Mouse (Mus musculus) kidney, embryonic 14.5 days (tissue): ENCODE measurements around the gene Inava. TPM values are rescaled to one million over a fixed set of nuclear protein-coding genes. Genes with fewer than 3 reads are reported as not detected.
A peak's percentile ranks its signal among the peaks of the same experiment; 100 is the strongest.

Experiments
- ATAC-seq: fragments of 200-750 bp; cut with Nextera tagmentation; 2 replicates; pipeline ENCODE4 v1.8.0; 2017; ENCODE audit warnings: moderate number of reproducible peaks, mild to moderate bottlenecking, moderate TSS enrichment, moderate library complexity; ENCODE audit not compliant: low FRiP score, low TSS enrichment
- H3K27ac ChIP-seq: fragments of 300-500 bp; sonication (generic); 2 replicates; pipeline ENCODE4 v1.5.1; 2014; ENCODE audit warnings: low read depth, mild to moderate bottlenecking, low read length, moderate library complexity, mixed read lengths
- H3K27me3 ChIP-seq: fragments of 300-500 bp; sonication (generic); 2 replicates; pipeline ENCODE4 v1.6.1; 2014; ENCODE audit warnings: mild to moderate bottlenecking, low read length; ENCODE audit not compliant: control insufficient read depth, insufficient read depth
- H3K36me3 ChIP-seq: fragments of 300-500 bp; sonication (generic); 2 replicates; pipeline ENCODE4 v1.6.1; 2014; ENCODE audit warnings: low read length, mixed read lengths; ENCODE audit not compliant: control insufficient read depth, insufficient read depth
- H3K4me1 ChIP-seq: fragments of 300-500 bp; sonication (generic); 2 replicates; pipeline ENCODE4 v1.6.1; 2014; ENCODE audit warnings: low read length, mixed read lengths; ENCODE audit not compliant: control insufficient read depth, insufficient read depth
- H3K4me2 ChIP-seq: fragments of 300-500 bp; sonication (generic); replicated peaks from 2 replicates; pipeline ENCODE4 v1.6.1; 2014; ENCODE audit warnings: low read depth, mild to moderate bottlenecking, low read length
- H3K4me3 ChIP-seq: fragments of 300-500 bp; sonication (generic); 2 replicates; pipeline ENCODE4 v1.5.1; 2014; ENCODE audit warnings: mild to moderate bottlenecking, low read length
- H3K9ac ChIP-seq: fragments of 300-500 bp; sonication (generic); 2 replicates; pipeline ENCODE4 v1.6.1; 2014; ENCODE audit warnings: low read depth, mild to moderate bottlenecking, low read length, moderate library complexity
- H3K9me3 ChIP-seq: fragments of 300-500 bp; sonication (generic); 2 replicates; pipeline ENCODE4 v1.6.1; 2016; ENCODE audit warnings: low read length; ENCODE audit not compliant: control insufficient read depth
- WGBS: fragments of 180-500 bp; shearing (Covaris S2); extraction: QIAGEN DNeasy Blood & Tissue Kit; methylation state at CpG from one replicate; pipeline ENCODE4 v1.1.7; 2014; 5-methylcytosine and 5-hydroxymethylcytosine counted together
- polyA plus RNA-seq: library from polyadenylated mRNA; unstranded; fragments of >200 nt; fragmentation: Nextera tagmentation; extraction: Ambion mirVana; gene quantifications from 2 replicates; pipeline ENCODE4 v1.2.1, GENCODE M21; 2014

Gene Inava
- polyA plus RNA-seq, 1 experiment from 2014 or later, result 22.8 TPM

GRCm38 (mm10) chr1:136179511-136180001, 54.5 kb downstream of the Inava start:
- no peak for ATAC-seq
- Histone ChIP-seq H3K27me3 (no peaks in the 10 kb centered on the region), H3K4me3 (no peak overlapping the region), H3K27ac (no peak overlapping the region), H3K36me3 (no peaks in the 10 kb centered on the region; the same call in 1 of the 2 replicates), H3K9ac (no peak overlapping the region), H3K4me2 (no peak overlapping the region), H3K4me1 (peaks cover 2% of the 10 kb centered on the region; the same call in 1 of the 2 replicates), H3K9me3 (no peaks in the 10 kb centered on the region)
- WGBS, result 79% methylated on average over 2 of the region's 2 CpGs

GRCm38 (mm10) chr1:136178741-136179140, 55.3 kb downstream of the Inava start:
- Histone ChIP-seq H3K9me3 (no peaks in the 10 kb centered on the region), H3K27me3 (no peaks in the 10 kb centered on the region), H3K27ac (no peak overlapping the region), H3K4me1 (peaks cover 10% of the 10 kb centered on the region), H3K36me3 (no peaks in the 10 kb centered on the region; the same call in 1 of the 2 replicates), H3K4me2 (no peak overlapping the region), H3K4me3 (no peak overlapping the region), H3K9ac (no peak overlapping the region)
- WGBS, result 51% methylated on average over 6 of the region's 6 CpGs
- ATAC-seq, result no peak

GRCm38 (mm10) chr1:136177085-136177484, 57.0 kb downstream of the Inava start:
- H3K9ac ChIP-seq, result no peak overlapping the region
- 93% methylated on average over 2 of the region's 2 CpGs for WGBS
- H3K4me3 ChIP-seq, result no peak overlapping the region
- H3K27ac ChIP-seq, result no peak overlapping the region
- H3K27me3 ChIP-seq, result no peaks in the 10 kb centered on the region
- H3K4me2 ChIP-seq, result no peak overlapping the region
- peaks cover 18% of the 10 kb centered on the region for H3K4me1 ChIP-seq
- H3K36me3 ChIP-seq, result no peaks in the 10 kb centered on the region; the same call in 1 of the 2 replicates
- H3K9me3 ChIP-seq, result no peaks in the 10 kb centered on the region
- no peak for ATAC-seq

- no peaks in the 10 kb centered on the region for H3K27me3 ChIP-seq
- WGBS, result 40% methylated on average over 6 of the region's 6 CpGs
- H3K9me3 ChIP-seq, result no peaks in the 10 kb centered on the region
- no peak overlapping the region for H3K27ac ChIP-seq
- H3K36me3 ChIP-seq, result peaks cover 4% of the 10 kb centered on the region; the same call in 1 of the 2 replicates
- H3K4me1 ChIP-seq, result peaks cover 18% of the 10 kb centered on the region
- no peak overlapping the region for H3K9ac ChIP-seq
- H3K4me3 ChIP-seq, result no peak overlapping the region
- no peak overlapping the region for H3K4me2 ChIP-seq
- peak; percentile 18; the same call in 1 of the 2 replicates for ATAC-seq
Observed at GRCm38 (mm10) chr1:136175183-136175582, 58.9 kb downstream of the Inava start.

- peaks cover 4% of the 10 kb centered on the region; the same call in 1 of the 2 replicates for H3K36me3 ChIP-seq
- H3K27me3 ChIP-seq, result no peaks in the 10 kb centered on the region
- peak overlapping the region; percentile 28 for H3K4me2 ChIP-seq
- no peaks in the 10 kb centered on the region for H3K9me3 ChIP-seq
- peak; percentile 10; the same call in 1 of the 2 replicates for ATAC-seq
- WGBS, result 14% methylated on average over 13 of the region's 13 CpGs
- peaks cover 20% of the 10 kb centered on the region for H3K4me1 ChIP-seq
- H3K27ac ChIP-seq, result no peak overlapping the region
- no peak overlapping the region for H3K4me3 ChIP-seq
- no peak overlapping the region; the same call in 1 of the 2 replicates for H3K9ac ChIP-seq
Observed at GRCm38 (mm10) chr1:136174101-136174606, 59.9 kb downstream of the Inava start.

GRCm38 (mm10) chr1:136172696-136173095, 61.4 kb downstream of the Inava start:
- Histone ChIP-seq H3K27me3 (no peaks in the 10 kb centered on the region), H3K9ac (no peak overlapping the region), H3K4me3 (no peak overlapping the region), H3K27ac (no peak overlapping the region), H3K9me3 (no peaks in the 10 kb centered on the region), H3K4me1 (peaks cover 20% of the 10 kb centered on the region), H3K36me3 (peaks cover 4% of the 10 kb centered on the region; the same call in 1 of the 2 replicates), H3K4me2 (no peak overlapping the region)
- ATAC-seq, result no peak
- WGBS, result 61% methylated on average over 12 of the region's 12 CpGs

- no peaks in the 10 kb centered on the region for H3K9me3 ChIP-seq
- H3K27me3 ChIP-seq, result no peaks in the 10 kb centered on the region
- no peak overlapping the region for H3K4me3 ChIP-seq
- peaks cover 20% of the 10 kb centered on the region for H3K4me1 ChIP-seq
- no peak overlapping the region for H3K9ac ChIP-seq
- 7% methylated on average over 5 of the region's 5 CpGs for WGBS
- peaks cover 4% of the 10 kb centered on the region; the same call in 1 of the 2 replicates for H3K36me3 ChIP-seq
- H3K4me2 ChIP-seq, result peak overlapping the region; percentile 21; the same call in 1 of the 2 replicates
- no peak overlapping the region for H3K27ac ChIP-seq
- peak; percentile 84 for ATAC-seq
Observed at GRCm38 (mm10) chr1:136170109-136170508, 64.0 kb downstream of the Inava start.

GRCm38 (mm10) chr1:136167657-136168056, 66.4 kb downstream of the Inava start:
- Histone ChIP-seq H3K9me3 (no peaks in the 10 kb centered on the region), H3K36me3 (peaks cover 16% of the 10 kb centered on the region; the same call in 1 of the 2 replicates), H3K27ac (no peak overlapping the region), H3K4me2 (no peak overlapping the region), H3K27me3 (no peaks in the 10 kb centered on the region), H3K4me1 (0 out of 2 replicates have a peak, but pooled peaks cover 3% of the 10 kb centered on the region), H3K4me3 (no peak overlapping the region), H3K9ac (no peak overlapping the region)
- ATAC-seq, result no peak
- WGBS, result 69% methylated on average over 8 of the region's 8 CpGs

GRCm38 (mm10) chr1:136165436-136165835, 68.6 kb downstream of the Inava start:
- no peak overlapping the region for H3K4me2 ChIP-seq
- H3K9ac ChIP-seq, result no peak overlapping the region
- H3K4me1 ChIP-seq, result 0 out of 2 replicates have a peak, but pooled peaks cover 3% of the 10 kb centered on the region
- no peak overlapping the region for H3K4me3 ChIP-seq
- ATAC-seq, result no peak
- no peaks in the 10 kb centered on the region for H3K9me3 ChIP-seq
- H3K27me3 ChIP-seq, result no peaks in the 10 kb centered on the region
- WGBS, result 72% methylated on average over 2 of the region's 2 CpGs
- no peak overlapping the region for H3K27ac ChIP-seq
- peaks cover 14% of the 10 kb centered on the region; the same call in 1 of the 2 replicates for H3K36me3 ChIP-seq
